Mouse (Mus musculus): Measurements from ENCODE around the gene Cant1. TPM values are rescaled to one million over a fixed set of nuclear protein-coding genes. Genes with fewer than 3 reads are reported as not detected.
"Not testable (repeated sequence)": the region's sequence is repeated elsewhere in the genome, so short reads cannot be mapped to it uniquely, and the experiment has no call there.

The Cant1 gene
- total RNA-seq, 4 experiments from 2014 or later, result 39.6 to 42.8 (median 41.1) TPM

DNA sequence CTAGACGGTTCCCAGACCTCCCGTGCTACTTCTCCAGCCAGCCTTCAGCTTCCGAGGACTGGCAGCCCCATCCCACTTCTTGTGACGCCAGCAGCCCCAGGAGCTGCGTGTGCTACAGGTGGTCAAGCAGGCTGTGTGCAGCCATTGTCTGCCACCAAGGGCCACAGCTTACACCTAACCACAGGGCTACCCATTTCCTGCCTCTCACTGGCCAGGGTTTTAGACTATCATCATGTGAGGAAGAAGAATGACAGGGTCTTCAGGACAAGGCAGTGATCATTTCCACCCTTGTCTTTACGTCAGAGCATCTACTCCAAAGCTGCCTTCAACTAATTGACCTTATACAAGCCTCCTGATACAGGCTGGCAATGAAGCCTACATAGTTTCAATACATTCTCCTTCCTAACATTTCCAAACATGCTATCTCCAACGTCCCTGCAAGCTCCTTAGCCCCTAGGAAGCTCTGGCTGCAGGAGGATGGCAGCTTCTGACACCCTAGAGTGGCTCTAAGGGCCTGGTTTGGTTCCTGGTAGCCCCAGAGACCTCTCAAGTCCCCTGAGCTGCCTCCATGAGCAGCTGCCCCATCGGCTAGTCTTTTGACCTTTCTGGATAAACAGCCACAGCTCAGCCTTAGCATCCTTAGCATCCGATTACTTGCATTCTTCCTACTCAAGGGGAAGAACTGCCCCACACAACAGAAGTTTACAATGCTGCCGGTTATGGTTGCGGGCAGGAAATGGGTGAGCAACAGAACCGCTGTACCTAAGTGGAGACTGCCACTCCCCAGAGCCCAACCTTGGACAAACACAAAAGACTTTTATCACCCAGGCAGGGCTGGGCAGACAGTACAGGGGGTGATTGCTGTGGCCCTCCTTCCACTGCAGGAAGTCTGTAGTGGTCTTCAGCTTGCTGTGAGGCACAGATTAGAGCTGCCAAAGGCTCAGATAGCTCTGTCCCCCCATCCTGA is 9.5 kb downstream of the Cant1 start:
- DNase-seq (ENCODE audit: low spot score in 2 of 2), result no peak

DNA sequence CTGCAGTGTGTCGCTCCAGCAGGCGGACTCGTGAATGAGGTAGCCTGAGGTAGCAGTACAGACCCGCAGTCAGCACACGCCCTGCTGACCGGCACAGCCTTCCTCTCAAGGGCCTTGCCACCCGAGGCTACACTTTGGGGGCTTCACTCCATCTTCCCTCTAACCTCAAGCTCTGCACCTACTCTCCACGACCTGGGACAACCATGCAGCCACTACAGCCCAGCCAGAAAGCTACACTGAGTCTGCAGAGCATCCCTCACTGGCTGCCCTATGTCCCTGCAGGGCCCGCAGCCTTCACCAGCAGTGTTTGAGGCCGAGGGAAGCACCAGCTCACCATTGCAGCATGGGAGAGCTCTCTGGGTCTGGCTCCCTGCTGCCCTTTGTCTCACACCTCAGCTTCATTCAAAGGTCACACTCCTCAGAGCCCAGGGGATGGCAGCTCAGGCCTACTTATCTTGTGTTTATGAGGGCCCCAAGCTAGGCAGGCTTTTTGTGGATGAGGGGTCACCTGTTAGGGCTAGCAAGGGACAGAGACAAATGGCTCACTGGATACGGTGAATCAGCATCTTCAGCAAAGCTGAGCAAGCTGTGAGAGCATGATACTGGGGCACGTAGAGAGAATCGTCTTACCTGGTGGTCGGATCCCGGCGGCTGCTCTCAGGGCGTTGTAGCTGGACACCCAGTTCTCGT is 10.7 kb downstream of the Cant1 start:
- DNase-seq (ENCODE audit: low spot score in 2 of 2), result no peak

DNA sequence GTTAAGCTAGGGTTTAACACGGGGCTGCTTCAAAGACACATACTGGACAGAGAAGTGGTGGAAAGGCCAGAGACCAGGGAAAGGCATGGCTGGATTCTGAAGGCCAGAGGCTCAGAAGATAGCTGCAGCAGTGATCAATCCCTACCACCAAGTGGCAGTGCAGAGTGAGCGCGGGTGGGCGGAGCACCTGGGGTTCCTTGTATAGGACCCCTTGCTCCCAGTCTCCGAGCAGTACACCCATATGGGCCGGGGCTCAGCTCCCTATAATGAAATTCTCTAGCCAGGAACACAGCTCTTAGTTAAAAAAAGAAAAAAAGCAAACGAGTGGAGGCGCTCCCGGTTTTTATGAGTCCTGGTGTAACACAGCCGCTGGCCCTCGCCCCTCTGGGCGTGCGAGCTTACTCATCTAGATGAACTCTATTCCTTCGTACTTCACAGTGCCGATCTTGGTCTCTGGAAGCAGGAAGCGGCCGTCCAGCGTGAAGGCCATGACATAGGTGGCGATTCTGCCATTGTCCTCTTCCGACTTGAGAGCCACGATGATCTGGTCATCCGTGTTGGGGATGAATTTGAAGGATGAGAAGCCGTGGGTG is 11.5 kb downstream of the Cant1 start:
- no peak for DNase-seq (ENCODE audit: low spot score in 2 of 2)

DNA sequence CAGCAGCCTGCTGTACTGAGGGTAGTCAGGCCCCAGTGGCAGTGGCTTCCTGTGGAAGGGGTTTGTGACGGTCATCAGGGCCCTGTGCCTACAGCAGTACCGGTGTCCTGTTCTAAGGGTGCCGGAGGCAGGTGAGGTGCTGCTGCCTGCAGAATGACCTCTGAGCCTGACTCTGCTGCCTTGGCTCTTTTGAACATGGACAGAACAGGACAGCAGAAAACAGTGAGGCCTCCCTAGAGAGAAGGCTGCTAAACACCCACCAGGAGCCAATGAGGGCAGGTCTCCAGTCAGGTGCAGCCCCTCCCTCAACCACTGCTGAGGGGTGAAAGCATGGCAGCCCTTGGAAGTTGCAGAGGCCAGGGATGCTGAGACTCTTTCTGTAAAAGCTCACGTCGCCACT is 12.4 kb downstream of the Cant1 start:
- no peak for DNase-seq (ENCODE audit: low spot score in 2 of 2)

DNA sequence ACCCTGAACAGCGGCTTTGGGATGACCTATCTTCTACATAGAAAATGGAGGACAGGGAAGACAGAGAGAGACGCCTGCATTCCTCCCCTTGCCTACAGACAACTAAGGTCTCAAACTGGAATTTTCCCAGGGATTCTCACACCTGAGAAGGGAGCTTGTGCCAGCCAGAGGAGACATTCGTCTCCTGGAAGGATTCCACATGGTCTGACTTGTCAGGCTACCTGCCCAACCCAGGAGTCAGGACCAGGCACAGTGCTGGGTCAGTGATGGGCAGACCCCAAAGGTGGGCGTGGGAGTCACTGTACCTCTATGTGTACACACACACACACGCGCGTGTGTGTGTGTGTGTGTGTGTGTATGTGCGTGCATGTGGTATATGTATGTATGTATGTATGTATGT is 13.6 kb downstream of the Cant1 start:
- DNase-seq (ENCODE audit: low spot score in 2 of 2), result no peak

DNA sequence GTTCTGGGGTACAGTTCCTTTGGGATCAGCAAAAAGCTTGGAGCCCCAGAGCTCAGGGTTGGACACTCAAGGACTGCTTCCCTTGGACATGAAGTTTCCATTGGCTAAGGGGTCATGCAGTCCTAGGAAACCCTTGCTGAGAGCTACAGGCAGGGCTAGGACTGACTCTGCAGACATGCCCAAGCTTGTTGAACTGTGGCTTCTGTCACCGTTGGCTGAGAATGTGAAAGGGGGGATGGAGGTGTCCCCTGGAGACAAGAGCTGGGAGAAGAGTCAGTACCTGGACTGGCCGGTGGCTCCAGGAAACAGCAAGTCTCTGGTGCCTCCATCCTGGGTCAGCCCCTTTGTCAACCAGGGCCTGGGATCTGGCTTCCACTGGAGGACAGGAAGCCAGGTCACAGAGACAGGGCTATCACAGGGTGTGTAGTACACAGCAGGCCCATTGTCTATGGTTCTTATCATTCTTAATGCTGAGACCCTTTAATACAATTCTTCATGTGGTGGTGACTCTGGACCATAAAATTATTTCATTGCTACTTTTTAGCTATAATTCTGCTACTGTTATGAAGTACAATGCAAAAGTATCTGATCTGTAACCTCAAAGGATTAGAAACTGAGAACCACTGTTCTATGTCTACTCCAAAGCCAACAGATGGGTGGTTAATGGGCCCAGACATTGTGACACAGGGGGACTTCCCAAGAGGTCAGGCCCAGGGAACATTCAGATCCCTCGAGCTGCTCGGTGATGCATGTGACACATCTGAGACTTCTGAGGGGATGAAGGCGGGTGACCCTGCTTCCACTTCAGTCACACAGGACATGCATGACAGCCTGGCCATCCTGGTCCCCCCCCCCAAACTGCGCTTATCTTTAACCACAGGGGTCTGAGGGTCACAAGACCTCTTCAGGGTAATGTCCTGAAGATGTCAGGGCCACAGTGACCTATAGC is 14.7 kb downstream of the Cant1 start:
- DNase-seq (ENCODE audit: low spot score in 2 of 2), result no peak

DNA sequence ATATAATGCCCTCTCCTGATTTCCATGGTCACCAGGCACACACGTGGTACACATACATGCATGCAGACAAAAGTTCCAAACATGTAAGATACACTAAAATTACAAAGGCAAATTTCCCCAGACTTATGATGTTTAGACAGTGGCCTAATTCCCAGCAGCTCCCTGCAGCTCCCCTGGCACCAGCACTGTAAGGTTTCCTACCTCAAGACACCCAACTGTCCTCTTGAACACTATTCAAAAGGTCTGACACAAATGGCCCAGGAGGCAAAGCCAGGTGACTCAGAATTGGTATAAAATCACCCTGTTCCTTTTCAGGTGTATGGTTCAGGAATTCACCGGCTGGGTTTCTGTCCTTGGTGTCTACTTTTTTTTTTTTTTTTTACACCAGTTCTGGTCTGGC is 15.7 kb downstream of the Cant1 start:
- no peak for DNase-seq (ENCODE audit: low spot score in 2 of 2)

DNA sequence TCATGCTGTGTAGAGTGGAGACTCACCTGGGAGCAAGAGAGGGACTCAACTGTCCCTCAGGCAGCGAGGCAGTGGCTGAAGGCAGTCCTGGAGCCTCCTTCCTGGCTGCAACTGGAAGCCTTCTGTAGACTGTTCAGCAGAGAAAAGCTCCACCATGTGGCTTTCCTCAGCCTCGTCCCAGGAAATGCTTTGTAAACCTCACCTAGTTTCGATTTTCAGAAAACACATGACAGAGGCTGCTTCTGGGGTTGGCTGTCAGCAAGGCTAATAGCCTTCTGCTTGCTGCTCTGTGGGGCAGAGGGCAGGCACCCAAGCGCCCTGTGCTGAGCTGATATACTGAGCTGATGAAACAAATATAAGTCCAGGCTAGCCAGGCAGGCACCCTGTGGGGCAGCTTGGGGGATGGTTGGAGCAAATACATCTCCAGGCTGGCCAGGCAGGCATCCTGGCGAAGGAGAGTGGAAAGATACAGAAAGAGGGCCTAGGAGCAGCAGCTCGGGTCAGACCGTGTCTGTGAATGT is 17.1 kb downstream of the Cant1 start, which contains the start of gene Lgals3bp:
TSS of gene Lgals3bp (minus strand) at position 333 of the 521 bp plus-strand sequence.
- peak in 1 of 2 experiments; percentile 64 for DNase-seq (ENCODE audit: low spot score in 2 of 2)

DNA sequence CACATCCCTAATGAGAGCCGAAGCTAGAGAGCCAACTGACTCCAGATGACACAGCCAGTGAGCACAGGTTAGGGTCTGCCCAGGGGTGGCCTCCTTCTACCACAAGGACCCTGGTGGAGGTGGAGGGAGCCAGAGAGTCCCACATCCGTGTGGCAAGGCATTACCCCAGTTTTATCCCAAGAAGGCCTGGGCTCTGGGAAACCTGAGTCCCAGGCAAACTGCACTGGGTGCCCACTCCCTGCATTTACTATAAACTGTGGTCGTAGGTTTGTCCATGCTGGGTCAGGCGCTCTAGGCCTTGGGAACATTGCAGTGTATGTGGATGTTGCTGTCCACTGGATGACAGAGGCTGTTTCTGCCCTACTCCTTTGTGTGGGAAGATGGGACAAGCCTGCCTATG is 17.7 kb downstream of the Cant1 start:
- DNase-seq (ENCODE audit: low spot score in 2 of 2), result no peak

DNA sequence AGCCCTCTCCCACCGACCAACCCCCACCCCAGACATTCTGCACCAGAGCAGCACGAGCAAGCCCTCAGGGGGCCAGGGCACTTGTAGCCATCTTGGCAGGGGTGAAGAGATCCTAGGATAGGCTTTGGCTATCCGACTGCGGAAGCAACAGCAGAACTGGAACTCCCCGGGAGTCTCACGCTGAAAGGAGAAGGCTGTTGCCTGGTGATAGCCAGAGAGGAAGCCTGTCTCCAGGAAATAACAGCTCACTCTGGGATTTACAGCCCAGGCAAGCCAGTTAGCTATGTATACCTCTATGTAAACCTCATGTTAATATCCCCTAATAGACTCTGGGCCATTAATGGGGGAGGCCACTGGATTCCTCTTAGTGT is 18.3 kb downstream of the Cant1 start:
- no peak for DNase-seq (ENCODE audit: low spot score in 2 of 2)

DNA sequence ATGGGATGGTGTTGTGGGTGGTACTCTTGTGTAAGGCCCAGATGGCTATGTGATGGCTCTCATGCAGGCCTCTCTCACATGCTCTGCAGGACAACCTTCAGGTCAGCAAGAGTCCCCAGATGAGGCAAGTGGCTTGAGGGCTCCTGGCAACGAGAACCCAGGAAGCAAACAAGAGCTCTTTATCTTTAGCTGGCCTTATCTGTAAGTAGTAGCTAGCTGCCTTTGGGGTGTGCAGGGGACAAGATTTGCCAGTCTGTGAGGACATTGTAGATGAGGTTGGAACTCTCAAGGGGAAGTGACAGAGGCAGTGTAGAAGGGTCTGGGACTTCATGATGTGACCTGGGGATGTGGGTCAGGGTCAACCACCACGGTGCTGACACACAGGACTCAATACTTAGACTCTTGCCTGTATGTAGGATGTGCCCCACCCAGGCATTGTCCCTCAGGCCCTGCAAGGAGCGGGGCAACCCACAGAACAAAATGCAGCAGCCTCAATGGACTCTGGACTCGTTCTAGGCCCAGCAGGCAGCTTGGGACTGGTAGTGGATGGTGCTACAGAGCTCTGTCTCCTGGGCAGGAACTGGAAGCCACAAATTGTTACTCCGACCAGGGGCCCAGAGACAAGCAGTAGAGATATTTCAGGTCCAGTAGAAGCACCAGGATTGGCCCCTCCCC is 18.9 kb downstream of the Cant1 start:
- DNase-seq (ENCODE audit: low spot score in 2 of 2), result no peak

DNA sequence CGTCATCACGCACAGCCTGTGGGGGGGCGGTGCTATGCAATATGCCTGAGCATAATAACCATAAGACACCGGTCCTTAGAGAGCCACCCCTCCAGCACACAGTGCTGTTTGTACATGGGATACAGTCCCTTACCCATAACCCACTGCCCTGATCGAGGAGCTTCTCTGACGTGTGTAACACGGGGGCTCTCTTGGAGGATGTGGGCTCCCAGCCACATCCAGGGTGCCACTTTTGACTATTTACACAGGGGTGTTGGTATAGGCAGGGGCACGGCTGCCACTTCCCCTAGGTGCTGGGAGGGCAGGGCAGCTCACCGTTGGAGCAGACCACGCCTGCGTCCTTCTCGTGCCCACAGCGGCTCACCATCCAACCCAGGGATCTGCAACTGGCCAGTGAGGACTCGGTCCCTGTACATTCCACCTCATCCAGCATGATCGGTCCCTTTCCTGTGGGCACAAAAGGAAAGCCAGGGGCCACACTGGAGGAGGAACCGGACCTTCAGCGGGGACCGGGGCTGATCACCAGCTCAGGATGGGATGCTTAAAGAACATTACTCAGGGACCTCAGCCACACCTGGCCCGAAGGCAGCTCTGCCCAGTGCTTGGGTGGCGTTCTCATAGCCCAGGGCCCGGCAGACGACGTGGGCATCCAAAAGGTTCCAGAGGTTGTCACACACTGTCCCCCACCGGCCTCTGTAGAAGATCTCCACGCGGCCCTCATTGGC is 20.9 kb downstream of the Cant1 start:
- DNase-seq (ENCODE audit: low spot score in 2 of 2), result no peak

DNA sequence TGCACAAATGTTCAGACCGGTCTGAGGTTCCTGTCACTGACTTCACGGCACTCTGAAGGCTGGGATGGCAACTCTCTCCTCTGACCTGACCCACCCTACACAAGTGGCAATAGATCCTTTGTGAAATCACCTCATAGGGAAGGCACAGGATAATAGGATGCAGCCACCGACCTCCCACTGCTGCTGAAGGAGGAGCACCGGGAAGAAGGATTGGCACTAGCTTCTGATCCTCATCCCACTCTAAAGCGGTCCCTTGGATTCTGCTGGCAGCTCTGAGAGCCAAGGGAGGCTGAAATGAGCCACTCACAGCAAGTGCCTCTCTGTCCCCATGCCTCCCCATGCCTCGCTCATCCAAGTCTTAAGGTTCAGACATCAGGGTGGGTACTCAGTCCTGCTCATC is 24.3 kb downstream of the Cant1 start:
- no peak for DNase-seq (ENCODE audit: low spot score in 2 of 2)

DNA sequence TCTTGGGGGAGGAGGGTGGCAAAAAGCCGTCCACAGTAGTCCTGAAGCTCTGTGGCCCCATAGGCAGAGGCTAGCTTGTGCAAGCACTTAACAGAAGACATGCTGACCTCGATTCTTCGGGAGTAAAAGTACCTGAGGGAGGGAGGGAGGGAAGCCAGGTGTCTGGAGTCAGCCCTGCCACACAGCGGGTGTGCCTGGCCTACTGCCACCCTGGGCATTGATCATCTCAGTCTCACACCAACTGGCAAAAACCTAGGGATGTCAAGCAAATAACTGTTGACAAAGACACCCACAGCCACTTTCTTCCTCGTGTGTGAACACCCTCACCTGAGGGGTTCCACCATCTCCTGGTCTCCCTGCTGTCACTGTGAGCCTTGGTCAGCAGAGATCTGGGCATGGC is 24.9 kb downstream of the Cant1 start:
- DNase-seq (ENCODE audit: low spot score in 2 of 2), result no peak

DNA sequence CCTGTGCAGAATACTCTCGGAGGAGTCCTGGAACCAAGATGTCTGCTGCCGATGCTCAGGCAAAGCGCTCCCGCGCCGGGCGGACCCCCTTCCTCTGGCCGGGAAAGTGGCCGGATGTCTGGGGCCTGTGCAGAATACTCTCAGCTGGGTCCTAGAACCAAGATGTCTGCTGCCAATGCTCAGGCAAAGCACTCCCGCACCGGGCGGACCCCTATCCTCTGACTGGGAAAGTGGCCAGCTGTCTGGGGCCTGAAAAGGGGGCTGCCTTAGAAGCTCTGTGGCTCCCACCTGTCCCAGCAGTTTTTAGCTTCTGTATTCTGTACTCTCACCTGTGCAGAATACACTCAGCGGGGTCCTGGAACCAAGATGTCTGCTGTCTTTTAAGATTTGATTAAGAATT is 31.1 kb downstream of the Cant1 start:
- DNase-seq (ENCODE audit: low spot score in 2 of 2), result not testable (repeated sequence)

DNA sequence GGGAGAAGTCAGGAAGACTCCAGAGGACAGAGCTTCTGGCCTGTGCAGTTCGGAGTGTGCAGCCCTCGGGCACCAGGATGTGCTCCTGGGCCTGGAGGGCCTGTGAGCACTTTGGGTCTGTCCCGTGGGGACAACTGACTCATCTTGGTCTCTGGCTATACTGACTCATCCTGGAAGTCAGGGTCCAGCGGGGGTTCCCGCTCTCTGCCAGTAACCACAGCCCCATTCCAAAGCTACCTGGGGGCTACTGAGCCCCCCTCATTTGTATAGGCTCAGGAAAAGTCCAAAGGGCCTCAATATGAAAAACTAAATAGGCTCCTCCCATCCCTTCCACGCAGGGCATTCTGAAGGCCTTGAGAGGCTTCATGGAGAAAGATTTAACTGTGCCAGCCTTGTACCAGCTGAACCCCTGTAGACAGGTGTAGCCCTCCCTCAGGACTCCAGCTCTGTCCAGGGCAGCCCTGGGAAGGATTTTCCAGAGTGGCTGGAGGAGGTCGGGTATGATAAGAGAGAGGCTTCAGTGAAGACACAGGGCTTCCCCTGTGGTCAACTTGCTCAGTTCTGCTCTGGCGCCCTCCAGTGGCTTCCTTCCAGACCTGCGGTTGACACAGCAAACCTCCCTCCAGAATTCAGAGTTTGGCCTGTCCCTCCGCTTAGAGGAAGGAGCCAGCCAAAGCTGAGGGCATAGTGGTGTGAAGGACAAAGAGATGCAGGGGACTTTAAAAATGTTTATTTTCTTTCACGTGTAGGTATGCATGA is 39.5 kb downstream of the Cant1 start:
- DNase-seq (ENCODE audit: low spot score in 2 of 2), result peak; percentile 72 to 81

DNA sequence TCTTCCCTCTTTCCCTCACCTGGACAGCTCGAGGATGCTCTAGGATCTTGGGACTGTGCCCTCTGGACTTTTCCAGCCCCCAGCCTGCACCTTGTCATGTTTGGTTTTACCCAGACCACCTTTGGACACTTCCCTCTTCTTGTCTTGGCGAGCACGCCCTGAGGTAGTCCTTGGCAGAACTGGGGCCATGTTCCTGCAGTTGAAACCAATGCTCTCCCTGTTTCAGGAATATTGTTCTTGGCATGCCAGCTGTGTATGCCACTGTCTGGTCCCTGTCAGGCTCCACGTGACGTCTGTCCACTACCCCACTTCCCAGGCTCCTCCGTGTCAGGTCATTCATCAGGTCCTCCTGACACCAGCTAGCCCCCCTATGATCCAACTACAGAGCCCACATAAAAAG is 40.2 kb downstream of the Cant1 start:
- DNase-seq (ENCODE audit: low spot score in 2 of 2), result no peak

DNA sequence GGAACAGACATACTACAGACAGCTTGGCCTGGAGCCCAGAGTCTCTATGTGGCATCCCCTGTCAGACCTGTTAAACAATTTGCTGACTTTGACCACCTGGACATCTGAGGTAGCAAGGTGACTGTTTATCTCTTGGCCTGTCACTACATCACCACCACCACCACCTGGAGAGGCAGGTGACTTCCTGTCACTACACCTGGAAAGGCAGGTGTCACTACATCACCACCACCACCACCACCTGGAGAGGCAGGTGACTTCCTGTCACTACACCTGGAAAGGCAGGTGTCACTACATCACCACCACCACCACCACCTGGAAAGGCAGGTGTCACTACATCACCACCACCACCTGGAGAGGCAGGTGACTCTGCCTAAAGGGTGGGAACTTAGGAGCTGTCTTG is 42.6 kb downstream of the Cant1 start:
- DNase-seq (ENCODE audit: low spot score in 2 of 2), result not testable (repeated sequence)

DNA sequence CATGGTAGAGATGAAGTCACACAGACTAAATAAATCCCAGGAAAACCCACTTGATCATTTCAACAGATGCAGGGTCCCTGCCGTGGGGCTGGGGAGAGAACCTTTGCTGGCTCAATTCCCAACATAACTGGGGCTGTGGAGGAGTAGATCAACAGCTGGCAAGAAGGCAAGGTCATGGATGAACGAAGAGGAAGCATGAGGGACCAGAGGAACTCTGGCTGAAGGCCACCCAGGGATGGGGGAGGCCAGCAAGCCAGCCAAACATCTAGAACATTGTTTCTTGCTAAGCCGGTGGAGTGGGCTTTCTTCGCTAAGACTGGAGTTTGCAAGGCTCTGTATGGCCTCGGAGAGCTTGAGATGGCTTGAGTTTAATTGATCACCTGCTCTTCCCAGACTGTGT is 43.0 kb downstream of the Cant1 start:
- DNase-seq (ENCODE audit: low spot score in 2 of 2), result no peak

Data from layer of hippocampus, adult 8-10 months (tissue).